Mouse (Mus musculus) liver, postnatal 0 days (tissue): ENCODE measurements at regions not wholly inside any gene's neighbourhood (a gene's known extent, or its start where the extent isn't known, plus 50 kb on each side); places are given as distances from the start of the nearest gene placed in this dataset.

Source experiments
- ATAC-seq: fragments of 200-750 bp; cut with Nextera tagmentation; 2 replicates; pipeline ENCODE4 v1.8.0; 2017; ENCODE audit warnings: mild to moderate bottlenecking, moderate library complexity
- DNase-seq: peaks from one replicate; pipeline ENCODE4 v3.0.0-alpha.2; 2016
- H3K27ac ChIP-seq: fragments of 300-500 bp; sonication (generic); 2 replicates; pipeline ENCODE4 v1.5.1; 2014; ENCODE audit warnings: antibody characterized with exemption, moderate library complexity, mild to moderate bottlenecking, low read depth
- H3K27me3 ChIP-seq: fragments of 300-500 bp; sonication (generic); 2 replicates; pipeline ENCODE4 v1.6.1; 2014; ENCODE audit warnings: low read length, control low read depth, mixed read lengths; ENCODE audit not compliant: insufficient read depth
- H3K36me3 ChIP-seq: fragments of 300-500 bp; sonication (generic); replicated peaks from 2 replicates; pipeline ENCODE4 v1.6.1; 2014; ENCODE audit warnings: mild to moderate bottlenecking, control low read depth, low read length, moderate library complexity, mixed read lengths; ENCODE audit not compliant: insufficient read depth
- H3K4me1 ChIP-seq: fragments of 300-500 bp; sonication (generic); 2 replicates; pipeline ENCODE4 v1.6.1; 2014; ENCODE audit warnings: antibody characterized with exemption, mild to moderate bottlenecking, control low read depth; ENCODE audit not compliant: insufficient read depth
- H3K4me2 ChIP-seq: fragments of 300-500 bp; sonication (generic); 2 replicates; pipeline ENCODE4 v1.6.1; 2014; ENCODE audit warnings: low read depth, mild to moderate bottlenecking, low read length, moderate library complexity, mixed read lengths
- H3K4me3 ChIP-seq: fragments of 300-500 bp; sonication (generic); 2 replicates; pipeline ENCODE4 v1.5.1; 2014; ENCODE audit warnings: low read depth, low read length
- H3K9ac ChIP-seq: fragments of 300-500 bp; sonication (generic); replicated peaks from 2 replicates; pipeline ENCODE4 v1.6.1; 2014; ENCODE audit warnings: mild to moderate bottlenecking, moderate library complexity
- H3K9me3 ChIP-seq: fragments of 300-500 bp; sonication (generic); 2 replicates; pipeline ENCODE4 v1.6.1; 2016; ENCODE audit warnings: mild to moderate bottlenecking, control low read depth, low read length, mixed read lengths
- CTCF ChIP-seq: sonication (generic); IDR thresholded peaks from 2 replicates; pipeline ENCODE4 v1.5.1; 2016; ENCODE audit warnings: antibody characterized with exemption, low read depth
- EP300 ChIP-seq: IDR thresholded peaks from 2 replicates; pipeline ENCODE4 v1.6.1; 2016; ENCODE audit warnings: antibody characterized with exemption, low read depth, mild to moderate bottlenecking
- WGBS: fragments of 180-500 bp; shearing (Covaris S2); extraction: QIAGEN DNeasy Blood & Tissue Kit; methylation state at CpG from one replicate; pipeline ENCODE4 v1.1.7; 2014; ENCODE audit not compliant: insufficient replicate concordance; 5-methylcytosine and 5-hydroxymethylcytosine counted together

- ATAC-seq: no peak
- no peak for TF ChIP-seq EP300
- no peak for TF ChIP-seq CTCF
Observed at GRCm38 (mm10) chr6:147356570-147356969, 92.6 kb upstream of the Pthlh start.

GRCm38 (mm10) chr6:147349566-147350237, 85.7 kb upstream of the Pthlh start:
- Histone ChIP-seq H3K4me2 (no peak overlapping the region), H3K27ac (no peak overlapping the region), H3K27me3 (no peaks in the 10 kb centered on the region), H3K4me1 (no peaks in the 10 kb centered on the region), H3K36me3 (no peaks in the 10 kb centered on the region), H3K9me3 (no peaks in the 10 kb centered on the region), H3K4me3 (no peak overlapping the region), H3K9ac (no peak overlapping the region)
- DNase-seq: no peak
- WGBS: 28% methylated on average over 4 of the region's 4 CpGs
- no peak for TF ChIP-seq EP300
- no peak for TF ChIP-seq CTCF
- no peak for ATAC-seq

More at GRCm38 (mm10) chr6:147356570-147356969, 92.6 kb upstream of the Pthlh start:
- H3K4me2 ChIP-seq: no peak overlapping the region
- no peaks in the 10 kb centered on the region for H3K9me3 ChIP-seq
- no peak overlapping the region for H3K9ac ChIP-seq
- H3K36me3 ChIP-seq: no peaks in the 10 kb centered on the region
- H3K27ac ChIP-seq: no peak overlapping the region
- H3K27me3 ChIP-seq: no peaks in the 10 kb centered on the region
- 80% methylated on average over 5 of the region's 5 CpGs for WGBS
- H3K4me3 ChIP-seq: no peak overlapping the region
- DNase-seq: no peak
- H3K4me1 ChIP-seq: no peaks in the 10 kb centered on the region

GRCm38 (mm10) chr6:147348621-147349020, 84.6 kb upstream of the Pthlh start:
- Histone ChIP-seq H3K9me3 (no peaks in the 10 kb centered on the region), H3K4me1 (no peaks in the 10 kb centered on the region), H3K4me3 (no peak overlapping the region), H3K9ac (no peak overlapping the region), H3K27ac (no peak overlapping the region), H3K36me3 (no peaks in the 10 kb centered on the region), H3K27me3 (no peaks in the 10 kb centered on the region), H3K4me2 (no peak overlapping the region)
- WGBS: 44% methylated on average over 3 of the region's 3 CpGs
- DNase-seq: no peak
- TF ChIP-seq EP300: no peak
- no peak for TF ChIP-seq CTCF
- no peak for ATAC-seq

GRCm38 (mm10) chr6:147341042-147341441, 77.1 kb upstream of the Pthlh start:
- ATAC-seq (no peak), DNase-seq (no peak)
- H3K4me1 ChIP-seq: no peaks in the 10 kb centered on the region
- H3K4me3 ChIP-seq: no peak overlapping the region
- H3K27ac ChIP-seq: no peak overlapping the region
- TF ChIP-seq EP300 (no peak), CTCF (no peak)
- no peaks in the 10 kb centered on the region for H3K27me3 ChIP-seq
- H3K36me3 ChIP-seq: no peaks in the 10 kb centered on the region
- H3K4me2 ChIP-seq: no peak overlapping the region
- WGBS: 72% methylated on average over 1 of the region's 1 CpGs
- no peaks in the 10 kb centered on the region for H3K9me3 ChIP-seq
- H3K9ac ChIP-seq: no peak overlapping the region

- Histone ChIP-seq H3K36me3 (no peaks in the 10 kb centered on the region), H3K4me3 (no peak overlapping the region), H3K27ac (no peak overlapping the region), H3K27me3 (no peaks in the 10 kb centered on the region), H3K9me3 (no peaks in the 10 kb centered on the region), H3K4me1 (no peaks in the 10 kb centered on the region), H3K9ac (no peak overlapping the region), H3K4me2 (no peak overlapping the region)
- 63% methylated on average over 7 of the region's 7 CpGs for WGBS
- TF ChIP-seq EP300 (no peak), CTCF (no peak)
- DNase-seq (no peak), ATAC-seq (no peak)
Observed at GRCm38 (mm10) chr6:147332976-147333375, 69.0 kb upstream of the Pthlh start.

GRCm38 (mm10) chr6:147329201-147329600, 65.2 kb upstream of the Pthlh start:
- WGBS: 78% methylated on average over 5 of the region's 5 CpGs
- Histone ChIP-seq H3K4me3 (no peak overlapping the region), H3K27ac (no peak overlapping the region), H3K4me2 (no peak overlapping the region), H3K27me3 (no peaks in the 10 kb centered on the region), H3K9ac (no peak overlapping the region), H3K36me3 (no peaks in the 10 kb centered on the region), H3K9me3 (no peaks in the 10 kb centered on the region), H3K4me1 (no peaks in the 10 kb centered on the region)
- ATAC-seq (no peak), DNase-seq (no peak)
- TF ChIP-seq CTCF: no peak
- no peak for TF ChIP-seq EP300
